Mouse (Mus musculus) olfactory bulb, adult 2 months (tissue): ENCODE results near the gene Zfp488. TPM values are rescaled to one million over a fixed set of nuclear protein-coding genes. Genes with fewer than 3 reads are reported as not detected.

Source experiments
- H3K27ac ChIP-seq: fragments of 200-500 bp; 2 replicates; pipeline ENCODE4 v1.5.1; 2012; ENCODE audit warnings: low read depth, low read length; ENCODE audit not compliant: insufficient read depth
- H3K4me1 ChIP-seq: fragments of 200-500 bp; 2 replicates; pipeline ENCODE4 v1.6.1; 2012; ENCODE audit warnings: low read length; ENCODE audit not compliant: control insufficient read depth, insufficient read depth
- H3K4me3 ChIP-seq: fragments of 200-500 bp; 2 replicates; pipeline ENCODE4 v1.5.1; 2012; ENCODE audit warnings: mild to moderate bottlenecking, low read depth, low read length, moderate library complexity; ENCODE audit not compliant: insufficient read depth
- CTCF ChIP-seq: fragments of 200-500 bp; IDR thresholded peaks from 2 replicates; pipeline ENCODE4 v1.5.1; 2012; ENCODE audit warnings: low read depth, mild to moderate bottlenecking, low read length, moderate library complexity; ENCODE audit not compliant: insufficient read depth
- POLR2A ChIP-seq: fragments of 200-500 bp; IDR thresholded peaks from 2 replicates; pipeline ENCODE4 v1.6.1; 2012; ENCODE audit warnings: mild to moderate bottlenecking, low read depth, low read length, moderate library complexity; ENCODE audit not compliant: insufficient read depth
- WGBS: fragments of 180-500 bp; shearing (Covaris S2); methylation state at CpG from one replicate; pipeline ENCODE4 v1.1.7; 2018; 5-methylcytosine and 5-hydroxymethylcytosine counted together
- polyA plus RNA-seq: library from polyadenylated mRNA; stranded (reverse); fragments of >200 nt; gene quantifications from 2 replicates; pipeline ENCODE4 v1.2.4, GENCODE M21; 2012; ENCODE audit warnings: low replicate concordance; ENCODE audit not compliant: missing spikeins, insufficient read depth, insufficient read length

Gene Zfp488
- not detected in 2 replicates for polyA plus RNA-seq

- Histone ChIP-seq H3K4me1 (peaks cover 6% of the 10 kb centered on the region), H3K4me3 (peak within 1 kb of the TSS; percentile 31), H3K27ac (no peak within 1 kb of the TSS)
- WGBS, result 3% methylated on average over 25 of the region's 25 CpGs
- TF ChIP-seq POLR2A, result no peak
These were observed at the start of gene Zfp488 for GRCm38 (mm10) chr14:33978604-33979059. Gene Zfp488 (minus strand): TSS chr14:33978764.

- WGBS, result 84% methylated on average over 2 of the region's 2 CpGs
- no peak for TF ChIP-seq CTCF
- no peak for TF ChIP-seq POLR2A
- no peak overlapping the region for H3K27ac ChIP-seq
- H3K4me1 ChIP-seq, result no peaks in the 10 kb centered on the region
- no peak overlapping the region for H3K4me3 ChIP-seq
These were observed 48.1 kb upstream of the Zfp488 start for GRCm38 (mm10) chr14:34026710-34027109.

- Histone ChIP-seq H3K4me1 (no peaks in the 10 kb centered on the region), H3K27ac (no peak overlapping the region), H3K4me3 (no peak overlapping the region)
- TF ChIP-seq CTCF, result no peak
- no peak for TF ChIP-seq POLR2A
- 92% methylated on average over 2 of the region's 2 CpGs for WGBS
These were observed 38.4 kb upstream of the Zfp488 start for GRCm38 (mm10) chr14:34016938-34017337.

- no peak within 1 kb of the TSS for H3K4me3 ChIP-seq
- H3K4me1 ChIP-seq, result no peaks in the 10 kb centered on the region
- H3K27ac ChIP-seq, result no peak within 1 kb of the TSS
- 98% methylated on average over 4 of the region's 4 CpGs for WGBS
- TF ChIP-seq CTCF (no peak), POLR2A (no peak)
These were observed 37.8 kb upstream of the Zfp488 start, which contains the start of gene Gm5460 for GRCm38 (mm10) chr14:34016381-34016780. Gene Gm5460 (plus strand): TSS chr14:34016758.

- WGBS, result 94% methylated on average over 3 of the region's 3 CpGs
- Histone ChIP-seq H3K27ac (no peak within 1 kb of the TSS), H3K4me1 (no peaks in the 10 kb centered on the region), H3K4me3 (no peak within 1 kb of the TSS)
- TF ChIP-seq CTCF (no peak), POLR2A (no peak)
These were observed 36.5 kb upstream of the Zfp488 start, which contains the start of gene Gm30083 for GRCm38 (mm10) chr14:34015063-34015462. Gene Gm30083 (minus strand): TSS chr14:34015182.

DNA sequence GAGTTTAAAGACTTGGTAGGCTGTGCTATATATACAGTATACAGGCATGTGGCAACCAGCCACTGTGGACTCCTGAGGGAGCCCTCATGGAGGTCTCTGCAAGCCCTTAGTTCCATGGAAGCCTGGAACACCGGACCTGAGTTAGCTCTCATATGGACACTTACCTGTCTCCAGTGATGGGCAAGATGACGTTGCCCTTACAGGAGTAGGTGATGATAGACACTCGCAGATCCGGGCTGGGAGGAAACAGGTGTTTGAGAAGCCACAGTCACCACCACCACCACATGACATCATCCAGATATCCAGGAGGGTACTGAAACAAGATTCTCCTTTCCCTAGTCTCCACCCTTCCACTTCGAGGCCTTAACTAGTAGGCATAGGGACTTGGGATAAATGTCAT, 23.8 kb upstream of the Zfp488 start:
- Histone ChIP-seq H3K4me3 (no peak overlapping the region), H3K27ac (no peak overlapping the region), H3K4me1 (no peaks in the 10 kb centered on the region)
- TF ChIP-seq CTCF, result no peak
- no peak for TF ChIP-seq POLR2A
- 89% methylated on average over 5 of the region's 5 CpGs for WGBS

- no peak for TF ChIP-seq POLR2A
- no peak for TF ChIP-seq CTCF
- Histone ChIP-seq H3K4me3 (no peak overlapping the region), H3K27ac (no peak overlapping the region), H3K4me1 (no peaks in the 10 kb centered on the region)
These were observed 22.9 kb upstream of the Zfp488 start for GRCm38 (mm10) chr14:34001445-34001844.

GRCm38 (mm10) chr14:34000076-34000475, 21.5 kb upstream of the Zfp488 start:
- TF ChIP-seq CTCF, result no peak
- no peak for TF ChIP-seq POLR2A
- H3K4me3 ChIP-seq, result no peak overlapping the region
- H3K27ac ChIP-seq, result no peak overlapping the region
- H3K4me1 ChIP-seq, result no peaks in the 10 kb centered on the region

- TF ChIP-seq POLR2A, result no peak
- no peak for TF ChIP-seq CTCF
- no peak overlapping the region for H3K27ac ChIP-seq
- 75% methylated on average over 6 of the region's 6 CpGs for WGBS
- H3K4me1 ChIP-seq, result no peaks in the 10 kb centered on the region
- no peak overlapping the region for H3K4me3 ChIP-seq
These were observed 18.9 kb upstream of the Zfp488 start for GRCm38 (mm10) chr14:33997427-33997826.

DNA sequence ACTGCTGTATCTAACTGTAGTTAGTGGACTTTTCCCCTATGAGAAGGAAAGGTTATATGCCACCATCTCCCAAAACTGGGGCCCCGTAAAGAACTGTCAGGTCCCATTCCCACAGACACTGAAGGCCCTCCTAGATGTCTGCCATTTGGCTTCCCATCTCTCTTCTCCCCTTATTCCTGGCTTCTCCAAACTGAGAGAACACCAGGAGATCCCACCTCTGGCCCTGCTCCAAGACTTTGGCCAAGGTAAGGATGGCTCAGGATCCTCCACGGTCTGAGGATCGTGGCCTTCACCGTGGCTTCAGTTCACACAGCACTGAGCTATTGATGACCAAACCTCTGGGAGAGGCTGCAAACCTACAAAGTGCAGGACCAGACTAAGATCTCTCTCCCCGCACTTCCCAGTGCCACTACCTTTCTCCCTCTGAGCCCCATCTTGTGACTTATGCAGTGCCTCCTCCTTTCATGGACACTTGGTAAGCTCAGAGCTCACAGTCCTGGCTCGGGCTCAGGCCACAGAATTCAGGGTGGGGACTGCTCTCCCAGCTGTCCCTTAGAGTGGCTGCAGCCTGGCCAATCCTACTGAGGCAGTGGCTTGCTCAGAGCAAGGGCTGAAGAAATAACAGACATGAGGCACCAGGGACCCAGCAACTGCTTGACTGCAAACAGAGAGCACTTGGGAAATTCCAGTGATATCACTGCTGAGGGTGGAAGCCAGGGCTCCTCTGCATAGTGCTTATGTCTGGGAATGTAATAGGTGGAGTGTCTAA, 15.1 kb upstream of the Zfp488 start:
- no peak for TF ChIP-seq CTCF
- TF ChIP-seq POLR2A, result no peak
- 92% methylated on average over 6 of the region's 6 CpGs for WGBS
- no peaks in the 10 kb centered on the region for H3K4me1 ChIP-seq
- no peak overlapping the region for H3K27ac ChIP-seq
- H3K4me3 ChIP-seq, result no peak overlapping the region
